Mouse (Mus musculus): ENCODE measurements around the gene Slc7a6. TPM values are rescaled to one million over a fixed set of nuclear protein-coding genes. Genes with fewer than 3 reads are reported as not detected.
A peak's percentile ranks its signal among the peaks of the same experiment; 100 is the strongest.

The Slc7a6 gene
- 86.2 and 87.1 TPM in 2 replicates for polyA plus RNA-seq (2015; fragmentation: Nextera tagmentation; extraction: Ambion mirVana)

DNA sequence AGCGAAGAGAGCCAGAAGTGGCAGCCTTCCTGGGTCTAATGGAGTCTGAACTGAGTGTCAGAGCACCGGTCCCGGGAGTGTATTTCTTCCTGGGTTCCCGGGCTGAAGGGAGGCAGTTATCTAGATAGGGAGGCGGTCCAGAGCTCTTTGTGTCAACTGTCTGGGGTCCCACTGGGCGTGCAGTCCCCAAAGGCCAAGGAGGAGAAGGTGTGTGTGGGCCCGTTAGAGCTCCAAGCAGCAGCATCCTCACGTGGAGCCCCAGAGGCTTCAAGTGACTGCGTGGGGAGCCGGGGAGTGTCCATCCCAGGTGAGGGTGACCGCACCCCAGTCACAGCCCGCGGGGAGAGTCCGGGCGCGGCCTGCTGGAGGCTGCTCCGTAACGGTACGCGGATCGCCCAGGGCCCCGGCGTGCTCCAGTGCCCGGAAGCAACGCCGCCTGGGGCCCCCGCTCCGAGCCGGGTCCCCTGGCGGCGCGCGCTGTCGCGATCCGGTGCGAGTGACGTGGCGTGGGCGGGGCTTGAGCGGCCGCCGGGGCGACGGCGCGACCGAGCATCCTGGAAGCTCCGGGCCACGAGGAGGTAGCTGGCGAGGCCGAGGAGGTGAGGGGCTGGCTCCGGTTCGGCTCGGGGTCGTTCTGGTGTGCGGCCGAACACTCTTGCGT, at the start of gene Slc7a6:
Gene Slc7a6, plus strand, starts transcription at position 502 of the 661 bp plus-strand sequence.
- DNase-seq (ENCODE audit: low spot score) = peak; percentile 91

DNA sequence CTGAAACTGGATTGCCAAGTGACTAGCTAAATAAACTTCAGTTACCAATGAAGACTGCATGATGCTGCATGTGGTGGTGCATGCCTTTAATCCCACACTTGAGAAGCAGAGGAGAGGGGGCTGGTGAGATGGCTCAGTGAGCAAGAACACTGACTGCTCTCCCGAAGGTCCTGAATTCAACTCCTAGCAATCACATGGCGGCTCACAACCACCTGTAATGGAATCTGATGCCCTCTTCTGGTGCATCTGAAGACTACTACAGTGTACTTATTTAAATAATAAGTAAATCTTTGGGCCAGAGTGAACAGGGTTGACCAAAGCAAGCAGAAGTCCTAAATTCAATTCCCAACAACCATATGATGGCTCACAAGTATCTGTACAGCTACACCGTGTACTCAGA, 45.2 kb upstream of the Slc7a6 start:
- DNase-seq (ENCODE audit: low spot score) = no peak

- no peak for DNase-seq (ENCODE audit: low spot score)
These were observed 42.6 kb upstream of the Slc7a6 start for GRCm38 (mm10) chr8:106126055-106126454.

DNA sequence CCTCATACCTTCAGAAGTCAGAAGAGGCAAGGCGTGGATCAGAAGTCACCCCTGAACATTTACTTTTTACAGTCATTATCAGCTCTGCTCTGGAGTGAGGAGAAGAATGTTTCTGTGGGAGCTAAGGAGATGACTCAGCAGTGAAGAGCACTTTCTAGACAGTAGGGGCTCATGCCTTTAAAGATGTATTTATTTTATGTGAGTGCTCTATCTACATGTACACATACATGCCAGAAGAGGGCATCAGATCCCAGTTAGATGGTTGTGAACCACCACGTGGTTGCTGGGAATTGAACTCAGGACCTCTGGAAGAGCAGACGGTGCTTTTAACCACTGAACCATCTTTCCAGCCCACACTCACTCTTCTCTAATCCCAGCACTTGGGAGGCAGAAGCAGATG, 41.6 kb upstream of the Slc7a6 start:
- no peak for DNase-seq (ENCODE audit: low spot score)

GRCm38 (mm10) chr8:106127882-106128410, 40.7 kb upstream of the Slc7a6 start:
- no peak for DNase-seq (ENCODE audit: low spot score)

- DNase-seq (ENCODE audit: low spot score) = no peak
These were observed 39.3 kb upstream of the Slc7a6 start for GRCm38 (mm10) chr8:106129232-106129930.

GRCm38 (mm10) chr8:106129997-106130396, 38.7 kb upstream of the Slc7a6 start:
- no peak for DNase-seq (ENCODE audit: low spot score)

GRCm38 (mm10) chr8:106130505-106130904, 38.2 kb upstream of the Slc7a6 start:
- no peak for DNase-seq (ENCODE audit: low spot score)

DNA sequence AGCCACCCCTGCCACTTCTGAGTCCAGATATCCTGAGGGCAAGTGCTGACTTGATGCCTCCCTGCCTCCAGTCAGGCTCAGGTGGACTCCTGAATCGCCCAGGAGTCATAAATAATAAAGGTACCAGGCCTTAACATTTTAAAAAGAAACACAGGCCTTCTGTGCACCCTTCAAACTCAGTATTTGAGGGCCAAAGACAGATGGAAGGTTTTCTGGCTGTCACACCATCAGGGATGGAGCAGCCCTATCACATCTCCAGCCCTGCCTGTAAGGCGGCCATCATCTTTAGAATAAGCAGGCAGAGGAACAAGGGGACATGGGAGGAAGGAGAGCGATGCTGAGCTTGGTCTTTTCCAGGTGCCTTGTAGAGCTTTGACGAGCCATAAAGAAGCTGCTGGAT, 37.6 kb upstream of the Slc7a6 start:
- DNase-seq (ENCODE audit: low spot score) = no peak

DNA sequence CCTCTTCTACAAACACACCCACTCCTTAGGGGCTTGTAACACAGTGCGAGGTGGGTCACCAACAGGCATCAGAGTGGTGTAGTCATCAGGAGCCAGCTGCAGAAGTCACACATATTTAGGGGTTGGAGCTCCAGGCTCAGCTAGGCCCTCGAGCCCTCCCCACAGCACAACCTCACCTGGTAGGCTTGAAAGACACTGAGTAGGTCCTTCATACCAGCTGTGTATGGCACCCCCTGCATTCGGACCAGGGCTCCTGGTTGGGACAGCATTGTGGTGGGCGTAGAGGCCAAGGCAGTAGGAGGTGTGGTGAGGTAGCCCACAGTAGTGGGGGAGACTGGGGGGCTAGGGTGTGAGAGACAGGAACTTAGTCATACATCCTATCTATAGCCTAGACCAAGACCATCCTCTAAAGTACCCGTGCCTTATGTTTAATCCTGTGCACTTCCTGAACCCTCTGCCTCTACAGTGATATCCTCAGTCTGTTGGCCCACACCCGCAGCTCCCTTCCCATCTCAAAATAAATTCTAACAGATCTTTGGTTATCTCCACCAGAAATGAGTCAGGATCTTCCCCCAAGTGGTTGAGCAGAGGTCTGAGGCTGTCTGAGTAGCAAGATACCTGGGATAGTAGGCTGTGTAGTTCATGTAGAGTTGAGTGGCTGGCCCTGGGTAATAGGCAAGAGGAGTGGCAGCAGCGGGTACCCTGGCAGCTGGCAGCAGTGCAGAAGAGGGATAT, 37.0 kb upstream of the Slc7a6 start:
- DNase-seq (ENCODE audit: low spot score) = no peak

- no peak for DNase-seq (ENCODE audit: low spot score)
These were observed 36.3 kb upstream of the Slc7a6 start for GRCm38 (mm10) chr8:106132356-106132755.

DNA sequence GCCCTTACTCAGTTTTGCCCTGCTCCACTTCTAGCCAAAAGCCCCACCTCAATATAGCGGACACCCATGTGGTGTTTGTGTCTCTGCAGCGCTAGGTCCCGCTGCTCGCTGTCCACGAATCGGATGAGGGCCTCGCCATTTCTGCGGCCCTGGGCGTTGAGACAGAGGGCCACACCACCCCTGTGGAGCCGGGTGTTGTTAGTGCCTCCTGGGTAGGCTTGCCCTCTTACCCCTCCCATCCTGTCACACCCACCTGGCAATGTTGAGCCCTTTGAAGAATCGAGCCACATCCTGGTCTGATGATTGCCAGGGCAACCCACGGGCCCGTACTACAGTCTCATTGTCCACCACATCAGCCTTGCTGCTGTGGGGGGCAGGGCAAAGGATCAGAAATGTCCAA, 35.1 kb upstream of the Slc7a6 start:
- peak; percentile 42 for DNase-seq (ENCODE audit: low spot score)

- no peak for DNase-seq (ENCODE audit: low spot score)
These were observed 34.7 kb upstream of the Slc7a6 start for GRCm38 (mm10) chr8:106133946-106134345.

DNA sequence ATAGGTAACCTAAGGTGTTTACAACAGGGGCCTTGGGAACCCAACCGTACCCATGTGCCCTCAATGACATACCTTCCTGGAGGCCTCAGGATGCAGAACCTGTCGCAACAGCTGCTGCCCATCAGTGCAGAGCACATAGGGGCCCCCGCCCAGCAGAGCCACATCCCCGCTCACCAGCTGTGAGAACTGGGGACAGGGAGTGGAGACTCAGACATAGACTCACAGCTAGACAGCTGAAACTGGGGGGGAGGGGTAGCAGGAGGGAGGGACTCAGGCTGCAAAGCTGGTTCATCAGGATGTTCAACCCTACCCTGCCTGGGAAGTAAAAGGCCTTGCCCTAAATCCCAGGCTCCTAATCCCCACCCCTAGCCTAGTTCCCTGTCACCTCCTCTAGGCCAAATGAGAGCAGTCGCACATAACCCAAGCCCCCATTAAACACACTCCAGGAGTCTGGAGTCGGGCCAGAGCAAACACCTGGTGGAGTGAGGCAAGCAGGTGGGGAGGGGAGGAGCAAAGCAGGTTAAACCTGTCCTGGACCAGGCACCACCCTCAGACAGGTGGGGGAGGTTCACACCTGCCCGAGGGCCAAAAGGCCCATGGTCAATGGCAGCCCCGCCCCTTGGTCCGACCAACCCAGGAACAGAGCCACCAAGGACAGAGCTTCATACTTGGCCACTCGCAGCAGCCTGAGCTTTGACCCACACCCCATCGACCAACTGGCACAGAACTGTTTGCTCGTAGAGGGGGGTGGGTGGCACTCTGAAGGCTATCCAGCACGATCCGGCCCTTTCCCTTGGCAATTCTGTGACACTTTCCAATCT, 33.7 kb upstream of the Slc7a6 start:
- peak; percentile 66 for DNase-seq (ENCODE audit: low spot score)

DNA sequence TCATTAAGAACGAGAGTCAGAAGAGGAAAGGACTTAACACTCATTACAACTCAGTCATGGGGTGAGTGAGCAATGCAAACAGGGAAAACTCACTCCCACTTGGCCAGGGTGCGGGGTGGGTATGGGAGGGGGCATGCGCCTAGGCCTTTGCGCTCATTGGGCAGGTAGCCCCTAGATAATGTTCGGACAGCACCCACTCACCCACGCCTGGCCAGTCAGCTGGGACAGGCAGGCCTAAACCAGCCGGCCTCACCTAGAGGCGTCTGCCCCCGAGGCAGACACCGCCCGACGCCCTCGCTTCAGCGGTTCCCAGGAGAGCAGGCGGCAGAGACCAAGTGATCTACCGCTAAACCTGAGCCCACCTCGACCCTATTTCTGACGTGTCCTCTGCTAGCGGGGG, 33.0 kb upstream of the Slc7a6 start:
- DNase-seq (ENCODE audit: low spot score) = peak; percentile 35

DNA sequence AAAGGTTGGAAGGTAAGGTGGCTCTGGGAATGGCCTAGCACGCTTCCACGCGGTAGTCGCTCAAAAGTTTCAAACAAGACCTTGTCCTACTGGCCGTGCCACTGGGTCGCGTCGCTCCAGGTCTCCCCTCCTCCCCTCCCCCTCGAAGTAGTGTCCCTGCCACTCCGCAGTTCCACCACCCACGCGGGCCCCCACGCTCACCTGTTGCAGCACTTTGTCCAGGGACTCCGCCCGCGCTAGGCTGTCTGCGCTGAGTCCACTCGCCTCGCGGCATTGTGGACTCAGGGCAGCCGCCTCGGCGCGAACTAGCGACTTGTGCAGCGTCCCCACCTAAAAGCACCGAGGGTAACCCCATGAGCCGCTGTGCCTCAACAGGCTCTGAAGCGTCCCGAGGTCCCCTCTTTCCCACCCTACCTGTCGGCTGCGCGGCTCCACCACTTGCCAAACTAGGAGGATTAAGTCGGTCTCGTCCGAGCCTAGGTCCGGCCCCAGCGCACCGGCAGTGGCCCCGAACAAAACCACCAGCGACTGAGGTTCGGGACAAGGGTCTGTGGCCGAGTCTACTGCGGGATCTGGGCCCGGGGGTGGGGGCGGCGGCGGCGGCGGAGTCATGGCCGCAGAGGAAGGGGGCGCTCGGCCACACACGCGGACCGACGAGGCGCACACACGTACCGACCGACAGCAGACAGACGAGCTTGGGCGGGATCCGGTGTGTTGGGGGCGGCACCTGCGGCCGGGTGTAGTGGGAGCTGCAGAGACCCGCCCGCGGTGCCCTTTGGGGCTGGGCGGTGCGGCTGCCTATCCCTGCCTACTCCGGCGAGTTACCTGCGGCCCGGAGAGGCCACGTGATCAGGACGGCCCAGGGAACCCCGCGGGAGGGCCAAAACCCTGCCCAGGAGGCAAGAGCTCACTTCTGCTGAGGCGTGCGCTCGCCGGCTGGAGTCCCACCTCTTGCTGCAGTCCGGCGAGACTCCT, 32.2 kb upstream of the Slc7a6 start, which contains the start of gene Esrp2:
Gene Esrp2, minus strand, starts transcription at position 819 of the 975 bp plus-strand sequence.
- DNase-seq (ENCODE audit: low spot score) = peak; percentile 63

- no peak for DNase-seq (ENCODE audit: low spot score)
These were observed 31.3 kb upstream of the Slc7a6 start for GRCm38 (mm10) chr8:106137218-106137905.

GRCm38 (mm10) chr8:106137906-106138477, 30.7 kb upstream of the Slc7a6 start:
- no peak for DNase-seq (ENCODE audit: low spot score)

DNA sequence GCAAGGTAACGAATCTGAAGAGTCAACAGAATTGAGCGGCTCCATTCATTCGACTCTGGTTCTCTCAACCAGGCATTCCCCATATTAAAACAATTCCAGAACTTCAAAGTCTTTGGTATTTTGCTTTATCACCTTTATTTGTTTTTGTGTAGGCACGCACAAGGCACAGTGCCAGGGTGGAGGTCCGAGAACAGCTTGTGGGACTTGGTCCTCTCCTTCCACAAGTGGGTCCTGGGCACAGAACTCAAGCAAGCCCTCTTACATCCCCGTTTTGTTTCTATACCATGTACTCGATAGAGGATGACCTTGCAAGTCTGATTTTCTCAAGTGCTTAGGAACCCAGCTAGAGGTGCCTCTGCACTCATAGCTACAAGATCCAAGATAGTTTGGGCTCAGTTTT, 30.0 kb upstream of the Slc7a6 start:
- no peak for DNase-seq (ENCODE audit: low spot score)
